Mouse (Mus musculus): ENCODE results near the gene Mamstr. TPM values are rescaled to one million over a fixed set of nuclear protein-coding genes. Genes with fewer than 3 reads are reported as not detected.
"Not testable (repeated sequence)": the region's sequence is repeated elsewhere in the genome, so short reads cannot be mapped to it uniquely, and the experiment has no call there.

The Mamstr gene
- total RNA-seq, 2 experiments from 2014 or later = not detected

GRCm38 (mm10) chr7:45645591-45645971 is 5.8 kb downstream of the Mamstr start:
- ATAC-seq (replicated peaks; ENCODE audit: low FRiP score, poor library complexity, severe bottlenecking) = no peak

- no peak for ATAC-seq (replicated peaks; ENCODE audit: low FRiP score, poor library complexity, severe bottlenecking)
Observed at GRCm38 (mm10) chr7:45646671-45647070, 6.9 kb downstream of the Mamstr start.

GRCm38 (mm10) chr7:45649351-45649750 is 9.6 kb downstream of the Mamstr start:
- ATAC-seq (replicated peaks; ENCODE audit: low FRiP score, poor library complexity, severe bottlenecking) = no peak

- not testable (repeated sequence) for ATAC-seq (replicated peaks; ENCODE audit: low FRiP score, poor library complexity, severe bottlenecking)
Observed at GRCm38 (mm10) chr7:45650484-45650883, 10.7 kb downstream of the Mamstr start.

- no peak for ATAC-seq (replicated peaks; ENCODE audit: low FRiP score, poor library complexity, severe bottlenecking)
Observed at GRCm38 (mm10) chr7:45654424-45655047, 14.8 kb downstream of the Mamstr start.

GRCm38 (mm10) chr7:45660746-45661478 is 21.1 kb downstream of the Mamstr start:
- ATAC-seq (replicated peaks; ENCODE audit: low FRiP score, poor library complexity, severe bottlenecking) = no peak

- not testable (repeated sequence) for ATAC-seq (replicated peaks; ENCODE audit: low FRiP score, poor library complexity, severe bottlenecking)
Observed at GRCm38 (mm10) chr7:45661702-45662101, 21.9 kb downstream of the Mamstr start.

GRCm38 (mm10) chr7:45665303-45666138 is 25.7 kb downstream of the Mamstr start:
- ATAC-seq (replicated peaks; ENCODE audit: low FRiP score, poor library complexity, severe bottlenecking) = no peak

- no peak for ATAC-seq (replicated peaks; ENCODE audit: low FRiP score, poor library complexity, severe bottlenecking)
Observed at GRCm38 (mm10) chr7:45666161-45666560, 26.4 kb downstream of the Mamstr start, which contains the start of gene Fut2. Gene Fut2 (minus strand): TSS chr7:45666394.

- no peak for ATAC-seq (replicated peaks; ENCODE audit: low FRiP score, poor library complexity, severe bottlenecking)
Observed at GRCm38 (mm10) chr7:45667761-45668160, 28.0 kb downstream of the Mamstr start.

- no peak for ATAC-seq (replicated peaks; ENCODE audit: low FRiP score, poor library complexity, severe bottlenecking)
Observed at GRCm38 (mm10) chr7:45668921-45669320, 29.1 kb downstream of the Mamstr start.

- ATAC-seq (replicated peaks; ENCODE audit: low FRiP score, poor library complexity, severe bottlenecking) = no peak
Observed at GRCm38 (mm10) chr7:45677627-45678295, 38.0 kb downstream of the Mamstr start.

GRCm38 (mm10) chr7:45678513-45678912 is 38.7 kb downstream of the Mamstr start:
- no peak for ATAC-seq (replicated peaks; ENCODE audit: low FRiP score, poor library complexity, severe bottlenecking)

GRCm38 (mm10) chr7:45679966-45680621 is 40.3 kb downstream of the Mamstr start:
- ATAC-seq (replicated peaks; ENCODE audit: low FRiP score, poor library complexity, severe bottlenecking) = no peak

- ATAC-seq (replicated peaks; ENCODE audit: low FRiP score, poor library complexity, severe bottlenecking) = no peak
Observed at GRCm38 (mm10) chr7:45681046-45681736, 41.4 kb downstream of the Mamstr start.

GRCm38 (mm10) chr7:45682144-45683126 is 42.7 kb downstream of the Mamstr start:
- peak; percentile 66; the same call in 1 of the 2 replicates for ATAC-seq (replicated peaks; ENCODE audit: low FRiP score, poor library complexity, severe bottlenecking)

GRCm38 (mm10) chr7:45683396-45684050 is 43.7 kb downstream of the Mamstr start, which contains the start of gene Ntn5:
Gene Ntn5 (plus strand): TSS chr7:45684022.
- ATAC-seq (replicated peaks; ENCODE audit: low FRiP score, poor library complexity, severe bottlenecking) = no peak

Data from erythroblast, adult 5-6 weeks (primary cell).